Mouse (Mus musculus): ENCODE results near the gene Ppp6r2. TPM values are rescaled to one million over a fixed set of nuclear protein-coding genes. Genes with fewer than 3 reads are reported as not detected.

The Ppp6r2 gene
- polyA plus RNA-seq, 1 experiment, result 49.8 TPM

DNA sequence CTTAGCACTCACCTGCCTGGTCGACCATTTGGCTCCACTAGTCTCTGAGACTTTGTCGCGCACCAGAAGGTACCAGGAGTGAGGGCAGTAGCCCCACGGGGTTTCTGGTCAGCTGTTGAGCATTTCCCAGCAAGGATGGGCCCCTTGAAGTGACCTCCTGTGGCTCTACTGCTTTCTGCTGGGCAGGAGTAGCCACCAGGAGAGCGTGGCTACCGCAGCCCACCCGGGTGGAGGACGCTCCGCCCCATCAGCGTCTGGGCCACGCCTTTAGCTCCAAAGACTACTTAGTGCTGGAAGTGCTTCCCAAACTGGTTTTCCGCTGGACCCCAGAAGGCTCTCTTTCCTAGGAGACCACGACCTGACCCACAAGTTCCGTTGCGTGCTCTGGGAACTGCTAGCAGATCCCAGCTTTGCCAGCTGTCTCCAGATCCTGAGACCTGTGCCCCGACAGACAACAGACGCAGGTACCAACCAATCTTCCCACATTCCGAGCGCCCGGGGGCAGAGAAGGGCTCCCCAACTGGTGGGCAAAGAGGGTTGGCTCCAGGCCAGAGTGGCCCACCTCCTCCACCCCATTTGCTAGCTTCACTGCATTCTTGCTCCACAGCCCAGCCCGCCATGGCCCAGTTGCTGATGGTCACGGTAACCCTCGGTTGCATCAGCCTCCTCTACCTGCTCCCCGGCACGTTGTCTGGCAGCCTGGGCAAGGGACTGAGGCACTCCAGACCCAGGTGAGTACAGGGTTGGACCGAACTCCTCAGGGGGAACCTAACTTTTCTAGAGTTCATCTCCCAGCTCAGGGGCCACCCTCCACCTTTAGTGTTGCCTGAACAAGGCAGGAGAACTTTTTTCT lies 111.5 kb downstream of the Ppp6r2 start, which contains the start of gene Adm2:
Adm2 (plus strand) TSS at position 51 of the 853 bp plus-strand sequence.
- Histone ChIP-seq H3K4me1 (ENCODE audit: control insufficient read depth, insufficient read depth, low read length) (peaks cover 4% of the 10 kb centered on the region; the same call in 1 of the 2 replicates), H3K36me3 (ENCODE audit: control insufficient read depth, insufficient read depth, low read length) (no peaks in the 10 kb centered on the region), H3K27me3 (ENCODE audit: control insufficient read depth, insufficient read depth, low read length) (no peaks in the 10 kb centered on the region), H3K4me3 (ENCODE audit: control insufficient read depth, low read depth, low read length) (peak within 1 kb of the TSS; percentile 23; the same call in 1 of the 2 replicates), H3K27ac (ENCODE audit: control insufficient read depth, insufficient read depth, low read depth, low read length) (no peak within 1 kb of the TSS)
- no peak for TF ChIP-seq POLR2A (IDR thresholded peaks at IDR 0.05; ENCODE audit: control insufficient read depth, low read depth, low read length)
- TF ChIP-seq CTCF (IDR thresholded peaks at IDR 0.05; ENCODE audit: control insufficient read depth, insufficient read depth, insufficient replicate concordance, low read depth, low read length), result no peak

DNA sequence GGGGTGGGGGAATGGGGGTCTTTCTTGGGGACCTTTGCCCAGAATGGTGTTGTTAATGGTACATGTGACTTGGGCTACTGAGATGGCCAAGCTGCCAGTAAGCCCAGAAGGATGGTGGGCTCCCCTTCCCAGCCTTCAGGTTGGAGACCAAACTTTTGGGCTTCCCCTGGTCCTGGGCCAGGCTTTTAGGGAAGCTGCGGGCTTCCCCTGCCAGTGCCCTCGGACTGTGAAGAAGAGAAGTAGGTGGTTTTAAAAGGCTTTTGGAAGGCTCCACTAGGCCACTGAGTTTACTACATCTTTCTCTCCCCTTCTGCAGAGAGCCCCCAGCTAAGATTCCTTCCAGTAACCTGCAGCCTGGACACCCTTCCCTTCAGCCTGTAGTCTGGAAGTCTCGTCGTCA lies 112.3 kb downstream of the Ppp6r2 start:
- Histone ChIP-seq H3K4me1 (ENCODE audit: control insufficient read depth, insufficient read depth, low read length) (peaks cover 4% of the 10 kb centered on the region; the same call in 1 of the 2 replicates), H3K4me3 (ENCODE audit: control insufficient read depth, low read depth, low read length) (no peak overlapping the region), H3K27ac (ENCODE audit: control insufficient read depth, insufficient read depth, low read depth, low read length) (no peak overlapping the region), H3K36me3 (ENCODE audit: control insufficient read depth, insufficient read depth, low read length) (no peaks in the 10 kb centered on the region), H3K27me3 (ENCODE audit: control insufficient read depth, insufficient read depth, low read length) (no peaks in the 10 kb centered on the region)
- TF ChIP-seq POLR2A (IDR thresholded peaks at IDR 0.05; ENCODE audit: control insufficient read depth, low read depth, low read length) (no peak), CTCF (IDR thresholded peaks at IDR 0.05; ENCODE audit: control insufficient read depth, insufficient read depth, insufficient replicate concordance, low read depth, low read length) (no peak)

DNA sequence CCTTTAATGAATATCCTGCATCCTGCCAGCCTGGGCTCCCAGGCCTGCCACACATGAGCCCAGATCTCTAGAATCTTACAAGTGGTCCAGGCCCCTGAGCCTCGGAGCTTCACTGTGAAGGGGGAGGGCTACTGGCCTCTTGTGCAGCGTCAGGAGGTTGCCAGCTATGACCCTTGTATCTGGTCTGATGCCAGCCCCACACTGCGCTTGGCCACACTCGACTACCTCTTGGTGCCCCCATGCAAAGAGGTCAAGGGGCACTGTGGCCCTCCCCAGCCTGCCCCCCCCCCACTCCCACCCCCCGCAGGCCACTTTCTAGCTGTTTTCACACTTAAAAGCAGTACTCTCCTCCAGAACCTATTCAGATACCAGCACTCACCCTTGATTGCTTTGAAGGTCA lies 115.1 kb downstream of the Ppp6r2 start:
- no peak for TF ChIP-seq CTCF (IDR thresholded peaks at IDR 0.05; ENCODE audit: control insufficient read depth, insufficient read depth, insufficient replicate concordance, low read depth, low read length)
- H3K4me3 ChIP-seq (ENCODE audit: control insufficient read depth, low read depth, low read length), result no peak overlapping the region
- H3K27me3 ChIP-seq (ENCODE audit: control insufficient read depth, insufficient read depth, low read length), result no peaks in the 10 kb centered on the region

DNA sequence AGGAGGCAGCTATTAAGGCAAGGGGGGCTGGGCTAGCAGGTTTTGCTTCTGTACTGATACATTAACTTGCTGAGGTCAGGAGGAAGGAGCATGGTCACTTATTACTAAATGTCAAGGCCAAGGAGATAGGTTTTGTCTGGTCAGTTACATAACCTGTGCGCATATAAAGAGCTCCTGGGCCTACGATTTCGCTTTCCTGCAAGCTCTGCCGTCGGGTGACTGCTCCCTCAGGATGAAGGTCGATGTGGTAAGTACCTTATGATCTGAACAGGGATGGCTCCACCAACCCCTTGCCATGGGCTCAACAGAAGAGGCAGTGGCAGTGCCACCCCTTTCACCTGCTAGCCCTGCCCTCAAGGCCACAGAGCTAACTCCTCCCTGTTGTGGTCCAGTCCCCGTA lies 122.9 kb downstream of the Ppp6r2 start, which contains the start of gene Miox:
Miox (plus strand) TSS at position 128 of the 400 bp plus-strand sequence.
- TF ChIP-seq CTCF (IDR thresholded peaks at IDR 0.05; ENCODE audit: control insufficient read depth, insufficient read depth, insufficient replicate concordance, low read depth, low read length) (no peak), POLR2A (IDR thresholded peaks at IDR 0.05; ENCODE audit: control insufficient read depth, low read depth, low read length) (no peak)
- Histone ChIP-seq H3K4me1 (ENCODE audit: control insufficient read depth, insufficient read depth, low read length) (peaks cover 8% of the 10 kb centered on the region), H3K36me3 (ENCODE audit: control insufficient read depth, insufficient read depth, low read length) (no peaks in the 10 kb centered on the region), H3K27me3 (ENCODE audit: control insufficient read depth, insufficient read depth, low read length) (no peaks in the 10 kb centered on the region), H3K27ac (ENCODE audit: control insufficient read depth, insufficient read depth, low read depth, low read length) (no peak within 1 kb of the TSS), H3K4me3 (ENCODE audit: control insufficient read depth, low read depth, low read length) (no peak within 1 kb of the TSS)

More for the DNA sequence above, 115.1 kb downstream of the Ppp6r2 start:
- Histone ChIP-seq H3K36me3 (ENCODE audit: control insufficient read depth, insufficient read depth, low read length) (no peaks in the 10 kb centered on the region), H3K27ac (ENCODE audit: control insufficient read depth, insufficient read depth, low read depth, low read length) (no peak overlapping the region), H3K4me1 (ENCODE audit: control insufficient read depth, insufficient read depth, low read length) (peaks cover 4% of the 10 kb centered on the region; the same call in 1 of the 2 replicates)

DNA sequence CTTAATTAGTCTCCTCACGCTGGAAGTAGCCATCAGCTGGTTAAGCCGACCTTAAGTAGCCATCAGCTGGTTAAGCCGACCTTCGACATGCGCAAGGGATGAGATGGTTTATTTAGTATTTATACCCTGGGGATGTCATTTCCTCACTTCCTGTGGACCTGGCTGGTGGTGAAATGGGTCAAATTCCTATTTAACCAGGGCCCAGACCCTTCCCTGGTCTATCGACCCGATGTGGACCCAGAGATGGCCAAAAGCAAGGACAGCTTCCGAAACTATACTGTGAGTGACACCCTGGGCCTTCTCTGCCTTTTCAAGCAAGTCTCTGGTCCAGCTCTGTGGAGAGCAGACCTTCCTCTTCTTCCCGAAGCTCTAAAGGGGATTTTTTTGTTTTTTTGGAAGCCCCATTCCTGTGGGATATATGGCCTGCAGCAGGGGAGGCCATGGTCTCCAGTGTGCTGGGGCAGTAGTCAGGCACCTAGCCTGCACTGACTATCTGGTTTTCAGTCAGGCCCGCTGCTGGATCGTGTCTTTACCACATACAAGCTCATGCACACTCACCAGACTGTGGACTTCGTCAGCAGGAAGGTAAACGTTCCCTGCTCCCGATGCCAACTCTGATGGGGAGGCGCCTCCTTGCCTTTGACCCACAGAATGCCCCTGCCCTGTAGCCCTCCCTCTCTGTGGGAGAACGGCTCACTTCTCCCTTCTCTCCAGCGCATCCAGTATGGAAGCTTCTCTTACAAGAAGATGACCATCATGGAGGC lies 123.6 kb downstream of the Ppp6r2 start:
- no peaks in the 10 kb centered on the region for H3K27me3 ChIP-seq (ENCODE audit: control insufficient read depth, insufficient read depth, low read length)
- no peak overlapping the region for H3K4me3 ChIP-seq (ENCODE audit: control insufficient read depth, low read depth, low read length)
- no peak overlapping the region for H3K27ac ChIP-seq (ENCODE audit: control insufficient read depth, insufficient read depth, low read depth, low read length)
- TF ChIP-seq POLR2A (IDR thresholded peaks at IDR 0.05; ENCODE audit: control insufficient read depth, low read depth, low read length), result no peak
- H3K4me1 ChIP-seq (ENCODE audit: control insufficient read depth, insufficient read depth, low read length), result peaks cover 8% of the 10 kb centered on the region
- H3K36me3 ChIP-seq (ENCODE audit: control insufficient read depth, insufficient read depth, low read length), result no peaks in the 10 kb centered on the region

DNA sequence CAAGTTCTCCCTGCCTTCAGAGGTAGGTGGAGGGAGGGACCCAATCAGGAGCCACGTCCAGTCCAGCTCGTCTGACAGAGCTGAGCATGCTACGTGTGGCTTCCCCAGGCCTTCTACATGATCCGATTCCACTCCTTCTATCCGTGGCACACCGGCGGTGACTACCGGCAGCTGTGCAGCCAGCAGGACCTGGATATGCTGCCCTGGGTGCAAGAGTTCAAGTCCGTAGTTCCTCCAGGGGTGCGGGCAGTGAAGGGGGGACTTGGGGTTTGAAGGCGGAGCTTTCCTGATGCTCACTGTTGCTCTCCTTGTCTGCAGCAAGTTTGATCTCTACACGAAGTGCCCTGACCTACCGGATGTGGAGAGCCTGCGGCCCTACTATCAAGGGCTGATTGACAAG lies 125.1 kb downstream of the Ppp6r2 start:
- no peak overlapping the region for H3K4me3 ChIP-seq (ENCODE audit: control insufficient read depth, low read depth, low read length)
- no peak overlapping the region for H3K27ac ChIP-seq (ENCODE audit: control insufficient read depth, insufficient read depth, low read depth, low read length)
- TF ChIP-seq POLR2A (IDR thresholded peaks at IDR 0.05; ENCODE audit: control insufficient read depth, low read depth, low read length), result no peak
- no peak for TF ChIP-seq CTCF (IDR thresholded peaks at IDR 0.05; ENCODE audit: control insufficient read depth, insufficient read depth, insufficient replicate concordance, low read depth, low read length)
- no peaks in the 10 kb centered on the region for H3K27me3 ChIP-seq (ENCODE audit: control insufficient read depth, insufficient read depth, low read length)
- H3K4me1 ChIP-seq (ENCODE audit: control insufficient read depth, insufficient read depth, low read length), result peaks cover 8% of the 10 kb centered on the region
- H3K36me3 ChIP-seq (ENCODE audit: control insufficient read depth, insufficient read depth, low read length), result no peaks in the 10 kb centered on the region

Other genes starting within 250 kb of the Ppp6r2 start
- 51.1 and 56.3 TPM in 2 replicates for gene Mlc1, start 232.5 kb upstream of the Ppp6r2 start, polyA plus RNA-seq (2012; rRNA removed)
- gene Mov10l1, start 228.6 kb upstream of the Ppp6r2 start, polyA plus RNA-seq (2012; rRNA removed), result 56.1 and 58.4 TPM in 2 replicates
- gene Panx2, start 151.8 kb upstream of the Ppp6r2 start, polyA plus RNA-seq (2012; rRNA removed), result 2.6 and 3.6 TPM in 2 replicates
- gene Trabd, start 136.4 kb upstream of the Ppp6r2 start, polyA plus RNA-seq (2012; rRNA removed), result 17.3 and 19.7 TPM in 2 replicates
- gene Selenoo, start 122.5 kb upstream of the Ppp6r2 start, polyA plus RNA-seq (2012; rRNA removed), result 10.5 and 10.7 TPM in 2 replicates
- 9.9 and 10.5 TPM in 2 replicates for gene Tubgcp6, start 88.4 kb upstream of the Ppp6r2 start, polyA plus RNA-seq (2012; rRNA removed)
- 4.0 and 4.5 TPM in 2 replicates for gene Hdac10, start 82.9 kb upstream of the Ppp6r2 start, polyA plus RNA-seq (2012; rRNA removed)
- gene Mapk12, start 70.8 kb upstream of the Ppp6r2 start, polyA plus RNA-seq (2012; rRNA removed), result 0.79 and 1.0 TPM in 2 replicates
- gene Mapk11, start 61.9 kb upstream of the Ppp6r2 start, polyA plus RNA-seq (2012; rRNA removed), result 2.0 and 2.6 TPM in 2 replicates
- 91.0 and 107 TPM in 2 replicates for gene Plxnb2, start 30.8 kb upstream of the Ppp6r2 start, polyA plus RNA-seq (2012; rRNA removed)
- gene Dennd6b, start 15.1 kb upstream of the Ppp6r2 start, polyA plus RNA-seq (2012; rRNA removed), result 55.5 and 58.5 TPM in 2 replicates
- 157 and 170 TPM in 2 replicates for gene Sbf1, start 103.8 kb downstream of the Ppp6r2 start, polyA plus RNA-seq (2012; rRNA removed)
- gene Adm2, start 111.2 kb downstream of the Ppp6r2 start, polyA plus RNA-seq (2012; rRNA removed), result not detected in 2 replicates
- gene Miox, start 122.8 kb downstream of the Ppp6r2 start, polyA plus RNA-seq (2012; rRNA removed), result 0.81 and 1.7 TPM in 2 replicates
- 43.0 and 46.6 TPM in 2 replicates for gene Lmf2, start 144.1 kb downstream of the Ppp6r2 start, polyA plus RNA-seq (2012; rRNA removed)
- gene Ncaph2, start 144.2 kb downstream of the Ppp6r2 start, polyA plus RNA-seq (2012; rRNA removed), result 41.5 and 44.7 TPM in 2 replicates
- gene Sco2, start 162.3 kb downstream of the Ppp6r2 start, polyA plus RNA-seq (2012; rRNA removed), result 31.1 and 34.1 TPM in 2 replicates
- 0.74 and 1.6 TPM in 2 replicates for gene Tymp, start 165.5 kb downstream of the Ppp6r2 start, polyA plus RNA-seq (2012; rRNA removed)
- gene Odf3b, start 167.7 kb downstream of the Ppp6r2 start, polyA plus RNA-seq (2012; rRNA removed), result 78.4 and 86.4 TPM in 2 replicates
- gene Klhdc7b, start 173.4 kb downstream of the Ppp6r2 start, polyA plus RNA-seq (2012; rRNA removed), result 0.19 and 0.31 TPM in 2 replicates
- gene Syce3, start 198.9 kb downstream of the Ppp6r2 start, polyA plus RNA-seq (2012; rRNA removed), result 218 and 247 TPM in 2 replicates
- gene Cpt1b, start 214.3 kb downstream of the Ppp6r2 start, polyA plus RNA-seq (2012; rRNA removed), result 374 and 414 TPM in 2 replicates
- gene C730034F03Rik, start 218.0 kb downstream of the Ppp6r2 start, polyA plus RNA-seq (2012; rRNA removed), result 6.4 and 7.6 TPM in 2 replicates
- gene Gm44502, start 218.1 kb downstream of the Ppp6r2 start, polyA plus RNA-seq (2012; rRNA removed), result 1.2 and 1.9 TPM in 2 replicates
- 50.7 and 52.8 TPM in 2 replicates for gene Chkb, start 218.4 kb downstream of the Ppp6r2 start, polyA plus RNA-seq (2012; rRNA removed)
- 31.9 and 34.3 TPM in 2 replicates for gene Mapk8ip2, start 242.4 kb downstream of the Ppp6r2 start, polyA plus RNA-seq (2012; rRNA removed)

Measured in testis, adult 2 months (tissue).